Mouse (Mus musculus): ENCODE measurements around the gene Pbld2. TPM values are rescaled to one million over a fixed set of nuclear protein-coding genes. Genes with fewer than 3 reads are reported as not detected.

Pbld2 gene
- 0.13 and 0.15 TPM in 2 replicates for total RNA-seq (2012; rRNA removed)
- polyA plus RNA-seq (2012; ENCODE audit: insufficient read depth in 1 of 2, insufficient read length in 2 of 2, low read depth in 1 of 2, low replicate concordance in 2 of 2, missing spikeins in 1 of 2): under 1 TPM in 1 of 2 experiments, not detected in 1; 0.15 TPM

DNA sequence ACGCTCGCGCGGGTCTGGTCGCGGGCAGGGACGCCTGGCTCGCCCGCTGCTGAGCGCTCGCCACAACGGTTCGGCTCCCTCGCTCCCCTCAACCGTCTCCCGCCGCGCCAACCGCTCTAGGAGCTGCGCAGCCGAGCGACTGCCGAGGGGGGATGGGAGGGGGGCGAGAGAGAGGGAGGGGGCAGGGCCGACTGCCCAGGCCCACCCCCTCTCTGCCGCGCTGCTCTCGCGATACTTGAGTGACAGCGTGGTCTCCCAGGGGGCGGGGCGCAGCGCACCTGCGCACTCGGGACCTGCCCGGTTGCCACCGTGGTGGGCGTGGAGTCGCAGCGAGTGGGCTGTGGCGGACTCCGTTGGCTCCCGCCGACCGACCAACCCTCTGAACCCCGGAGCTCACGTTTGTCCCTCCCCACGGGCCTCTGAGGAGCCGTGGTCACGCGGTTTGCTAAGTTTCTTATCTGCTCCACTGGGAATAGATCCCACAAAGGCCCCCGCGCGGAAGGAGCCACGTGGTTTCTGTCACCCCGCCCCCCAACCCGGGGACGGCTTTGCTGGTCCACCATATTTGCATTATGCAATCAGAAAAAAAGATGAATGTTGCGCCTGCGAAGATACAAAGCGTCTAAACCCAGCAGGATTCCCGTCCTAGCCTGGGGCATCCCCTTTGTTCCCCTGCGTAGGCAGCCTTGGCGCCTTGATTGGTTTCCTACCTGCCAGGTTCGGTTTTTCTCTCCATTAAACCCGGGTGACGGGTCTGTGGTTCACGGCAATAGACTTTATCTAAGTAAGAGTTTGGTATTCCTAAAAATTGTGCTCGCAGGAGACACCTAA lies at the start of gene Pbld2, which contains the start of gene Hnrnph3:
TSS of gene Pbld2 (plus strand) at position 567 of the 831 bp plus-strand sequence.
TSS of gene Hnrnph3 (minus strand) at position 469 of the 831 bp plus-strand sequence.
- Histone ChIP-seq H3K27me3 (ENCODE audit: control insufficient read depth in 1 of 2, insufficient read depth in 2 of 2, low read length in 2 of 2) (no peaks in the 10 kb centered on the region), H3K9me3 (replicated peaks; ENCODE audit: insufficient read depth, low read length) (no peaks in the 10 kb centered on the region), H3K4me3 (ENCODE audit: control insufficient read depth in 1 of 2, insufficient read depth in 1 of 2, low read depth in 2 of 2, low read length in 2 of 2) (peak within 1 kb of the TSS; percentile 91 to 97), H3K9ac (ENCODE audit: control insufficient read depth, low read depth, low read length, poor library complexity, severe bottlenecking) (peak within 1 kb of the TSS; percentile 98), H3K36me3 (ENCODE audit: control insufficient read depth in 1 of 2, insufficient read depth in 2 of 2, low read length in 2 of 2) (peaks cover 0 to 29% of the 10 kb centered on the region in 2 experiments; a peak in 2 of 4 replicates), H3K4me1 (ENCODE audit: control insufficient read depth in 1 of 2, insufficient read depth in 2 of 2, low read length in 2 of 2) (peaks cover 2 to 12% of the 10 kb centered on the region in 2 experiments), H3K27ac (ENCODE audit: control insufficient read depth, low read depth, low read length) (peak within 1 kb of the TSS; percentile 98), H3K79me2 (ENCODE audit: control insufficient read depth, insufficient read depth, low read length, poor library complexity) (peaks cover 40% of the 10 kb centered on the region)
- DNase-seq (ENCODE audit: low read depth, low spot score): peak; percentile 97
- TF ChIP-seq TBP (IDR thresholded peaks at IDR 0.05; ENCODE audit: low read depth, low read length) (peak; percentile 96), POLR2AphosphoS2 (IDR thresholded peaks at IDR 0.05; ENCODE audit: low read length) (peak; percentile 36), ETS1 (IDR thresholded peaks at IDR 0.05; ENCODE audit: low read depth, low read length) (peak; percentile 41; the same call in 1 of the 2 replicates), EP300 (IDR thresholded peaks at IDR 0.05; ENCODE audit: low read depth in 1 of 2, low read length in 2 of 2) (peak in 1 of 2 experiments; percentile 34; a peak in 2 of 4 replicates), MYB (IDR thresholded peaks at IDR 0.05; ENCODE audit: low read depth, low read length) (peak; percentile 34; the same call in 1 of the 2 replicates), POLR2A (IDR thresholded peaks at IDR 0.05; ENCODE audit: control insufficient read depth in 1 of 2, insufficient read depth in 1 of 2, low read depth in 1 of 2, low read length in 2 of 2, poor library complexity in 1 of 2) (peak; percentile 86 to 88; a peak in 3 of 4 replicates), CHD2 (IDR thresholded peaks at IDR 0.05; ENCODE audit: low read length) (peak; percentile 97), GATA1 (IDR thresholded peaks at IDR 0.05; ENCODE audit: low read depth, low read length) (peak; percentile 54; the same call in 1 of the 2 replicates), TAL1 (IDR thresholded peaks at IDR 0.05; ENCODE audit: low read length) (no peak), TCF12 (IDR thresholded peaks at IDR 0.05; ENCODE audit: low read depth, low read length) (peak; percentile 97), JUND (IDR thresholded peaks at IDR 0.05; ENCODE audit: low read depth, low read length) (no peak), RCOR1 (IDR thresholded peaks at IDR 0.05; ENCODE audit: low read depth, low read length) (no peak), MAZ (IDR thresholded peaks at IDR 0.05; ENCODE audit: low read depth, low read length) (peak; percentile 95), MYC (IDR thresholded peaks at IDR 0.05; ENCODE audit: low read depth, low read length) (peak; percentile 96), MEF2A (IDR thresholded peaks at IDR 0.05; ENCODE audit: extremely low read depth, insufficient replicate concordance, low read depth, low read length, poor library complexity, severe bottlenecking) (no peak; the same call in 1 of the 2 replicates), POLR2AphosphoS5 (IDR thresholded peaks at IDR 0.05; ENCODE audit: borderline replicate concordance, low read depth, low read length) (0 out of 2 replicates have a peak, but pooled peaks have one; percentile 61), SIN3A (IDR thresholded peaks at IDR 0.05; ENCODE audit: low read length) (peak; percentile 92), CHD1 (IDR thresholded peaks at IDR 0.05; ENCODE audit: low read depth, low read length) (no peak; the same call in 1 of the 2 replicates), ZKSCAN1 (IDR thresholded peaks at IDR 0.05; ENCODE audit: low read depth, low read length) (no peak), GABPA (IDR thresholded peaks at IDR 0.05; ENCODE audit: low read depth, low read length) (no peak), KAT2A (conservative IDR thresholded peaks at IDR 0.05; ENCODE audit: low read depth, low read length) (no peak; the same call in 1 of the 2 replicates), USF2 (IDR thresholded peaks at IDR 0.05; ENCODE audit: borderline replicate concordance in 1 of 2, insufficient read depth in 1 of 2, low read depth in 1 of 2, low read length in 2 of 2) (peak in 1 of 2 experiments; percentile 57; a peak in 1 of 4 replicates), MAFK (IDR thresholded peaks at IDR 0.05; ENCODE audit: borderline replicate concordance, low read depth, low read length) (no peak), UBTF (IDR thresholded peaks at IDR 0.05; ENCODE audit: borderline replicate concordance, insufficient read depth, low read depth, low read length) (peak; percentile 97), ELF1 (IDR thresholded peaks at IDR 0.05; ENCODE audit: low read depth, low read length) (peak; percentile 31; the same call in 1 of the 2 replicates), NELFE (IDR thresholded peaks at IDR 0.05; ENCODE audit: low read depth, low read length) (peak; percentile 88), E2F4 (IDR thresholded peaks at IDR 0.05; ENCODE audit: borderline replicate concordance, low read depth, low read length) (0 out of 2 replicates have a peak, but pooled peaks have one; percentile 33), NRF1 (IDR thresholded peaks at IDR 0.05; ENCODE audit: insufficient read depth, low read depth, low read length, poor library complexity, severe bottlenecking) (peak; percentile 86), CTCF (IDR thresholded peaks at IDR 0.05 in 2 of 3, conservative IDR thresholded peaks at IDR 0.05 in 1 of 3; ENCODE audit: control insufficient read depth in 1 of 3, insufficient read depth in 1 of 3, low read depth in 2 of 3, low read length in 3 of 3, poor library complexity in 1 of 3, severe bottlenecking in 1 of 3) (no peak), SMC3 (IDR thresholded peaks at IDR 0.05; ENCODE audit: low read depth, low read length) (no peak), RAD21 (IDR thresholded peaks at IDR 0.05; ENCODE audit: low read depth, low read length) (no peak), BHLHE40 (IDR thresholded peaks at IDR 0.05; ENCODE audit: borderline replicate concordance, low read depth, low read length) (peak; percentile 59), USF1 (IDR thresholded peaks at IDR 0.05; ENCODE audit: low read depth, low read length) (peak; percentile 93), ZC3H11A (IDR thresholded peaks at IDR 0.05; ENCODE audit: low read depth, low read length) (no peak)

Data from MEL (cell line).